Mouse (Mus musculus): ENCODE results near the gene Limd1. TPM values are rescaled to one million over a fixed set of nuclear protein-coding genes. Genes with fewer than 3 reads are reported as not detected.

Gene Limd1
- polyA plus RNA-seq, 1 experiment from 2014 or later = 48.3 TPM

- Histone ChIP-seq H3K27ac (replicated peaks; ENCODE audit: low read depth, low read length) (no peak overlapping the region), H3K4me3 (ENCODE audit: low read depth, low read length) (no peak overlapping the region), H3K9ac (replicated peaks; ENCODE audit: low read length) (no peak overlapping the region), H3K4me1 (ENCODE audit: control insufficient read depth, insufficient read depth, low read length) (no peaks in the 10 kb centered on the region), H3K9me3 (replicated peaks; ENCODE audit: control insufficient read depth, low read length) (no peaks in the 10 kb centered on the region), H3K4me2 (ENCODE audit: low read depth, low read length) (no peak overlapping the region), H3K36me3 (replicated peaks; ENCODE audit: control insufficient read depth, insufficient read depth, low read depth, low read length) (no peaks in the 10 kb centered on the region; the same call in 1 of the 2 replicates), H3K27me3 (ENCODE audit: control insufficient read depth, insufficient read depth, low read length) (no peaks in the 10 kb centered on the region)
- 85% methylated on average over 5 of the region's 5 CpGs for WGBS
- DNase-seq (ENCODE audit: low spot score) (no peak), ATAC-seq (replicated peaks; ENCODE audit: insufficient number of reproducible peaks, low FRiP score, low TSS enrichment, low read depth) (no peak)
Observed at GRCm38 (mm10) chr9:123503171-123503834, 24.8 kb downstream of the Limd1 start.

GRCm38 (mm10) chr9:123504325-123504724, 25.8 kb downstream of the Limd1 start:
- WGBS = 5% methylated on average over 2 of the region's 2 CpGs
- Histone ChIP-seq H3K36me3 (replicated peaks; ENCODE audit: control insufficient read depth, insufficient read depth, low read depth, low read length) (no peaks in the 10 kb centered on the region; the same call in 1 of the 2 replicates), H3K4me2 (ENCODE audit: low read depth, low read length) (no peak overlapping the region), H3K4me1 (ENCODE audit: control insufficient read depth, insufficient read depth, low read length) (no peaks in the 10 kb centered on the region), H3K4me3 (ENCODE audit: low read depth, low read length) (no peak overlapping the region), H3K27ac (replicated peaks; ENCODE audit: low read depth, low read length) (no peak overlapping the region), H3K9me3 (replicated peaks; ENCODE audit: control insufficient read depth, low read length) (no peaks in the 10 kb centered on the region), H3K27me3 (ENCODE audit: control insufficient read depth, insufficient read depth, low read length) (no peaks in the 10 kb centered on the region), H3K9ac (replicated peaks; ENCODE audit: low read length) (no peak overlapping the region)
- DNase-seq (ENCODE audit: low spot score) = peak; percentile 78
- ATAC-seq (replicated peaks; ENCODE audit: insufficient number of reproducible peaks, low FRiP score, low TSS enrichment, low read depth) = no peak

- no peak overlapping the region for H3K27ac ChIP-seq (replicated peaks; ENCODE audit: low read depth, low read length)
- H3K9ac ChIP-seq (replicated peaks; ENCODE audit: low read length) = no peak overlapping the region
- H3K27me3 ChIP-seq (ENCODE audit: control insufficient read depth, insufficient read depth, low read length) = no peaks in the 10 kb centered on the region
- H3K36me3 ChIP-seq (replicated peaks; ENCODE audit: control insufficient read depth, insufficient read depth, low read depth, low read length) = no peaks in the 10 kb centered on the region; the same call in 1 of the 2 replicates
- WGBS = 74% methylated on average over 1 of the region's 1 CpGs
- no peak for ATAC-seq (replicated peaks; ENCODE audit: insufficient number of reproducible peaks, low FRiP score, low TSS enrichment, low read depth)
- no peak for DNase-seq (ENCODE audit: low spot score)
- H3K4me2 ChIP-seq (ENCODE audit: low read depth, low read length) = no peak overlapping the region
- no peaks in the 10 kb centered on the region for H3K9me3 ChIP-seq (replicated peaks; ENCODE audit: control insufficient read depth, low read length)
- H3K4me3 ChIP-seq (ENCODE audit: low read depth, low read length) = no peak overlapping the region
- no peaks in the 10 kb centered on the region for H3K4me1 ChIP-seq (ENCODE audit: control insufficient read depth, insufficient read depth, low read length)
Observed at GRCm38 (mm10) chr9:123505598-123505997, 27.1 kb downstream of the Limd1 start.

GRCm38 (mm10) chr9:123506270-123507146, 28.0 kb downstream of the Limd1 start:
- no peak overlapping the region for H3K4me2 ChIP-seq (ENCODE audit: low read depth, low read length)
- no peaks in the 10 kb centered on the region for H3K27me3 ChIP-seq (ENCODE audit: control insufficient read depth, insufficient read depth, low read length)
- H3K27ac ChIP-seq (replicated peaks; ENCODE audit: low read depth, low read length) = no peak overlapping the region
- H3K4me1 ChIP-seq (ENCODE audit: control insufficient read depth, insufficient read depth, low read length) = no peaks in the 10 kb centered on the region
- H3K9ac ChIP-seq (replicated peaks; ENCODE audit: low read length) = no peak overlapping the region
- no peaks in the 10 kb centered on the region for H3K36me3 ChIP-seq (replicated peaks; ENCODE audit: control insufficient read depth, insufficient read depth, low read depth, low read length)
- no peaks in the 10 kb centered on the region for H3K9me3 ChIP-seq (replicated peaks; ENCODE audit: control insufficient read depth, low read length)
- DNase-seq (ENCODE audit: low spot score) = no peak
- H3K4me3 ChIP-seq (ENCODE audit: low read depth, low read length) = no peak overlapping the region
- ATAC-seq (replicated peaks; ENCODE audit: insufficient number of reproducible peaks, low FRiP score, low TSS enrichment, low read depth) = no peak
- 84% methylated on average over 4 of the region's 4 CpGs for WGBS

- ATAC-seq (replicated peaks; ENCODE audit: insufficient number of reproducible peaks, low FRiP score, low TSS enrichment, low read depth) = no peak
- Histone ChIP-seq H3K27me3 (ENCODE audit: control insufficient read depth, insufficient read depth, low read length) (no peaks in the 10 kb centered on the region), H3K27ac (replicated peaks; ENCODE audit: low read depth, low read length) (no peak overlapping the region), H3K9me3 (replicated peaks; ENCODE audit: control insufficient read depth, low read length) (no peaks in the 10 kb centered on the region), H3K4me2 (ENCODE audit: low read depth, low read length) (no peak overlapping the region), H3K9ac (replicated peaks; ENCODE audit: low read length) (no peak overlapping the region), H3K36me3 (replicated peaks; ENCODE audit: control insufficient read depth, insufficient read depth, low read depth, low read length) (no peaks in the 10 kb centered on the region), H3K4me3 (ENCODE audit: low read depth, low read length) (no peak overlapping the region), H3K4me1 (ENCODE audit: control insufficient read depth, insufficient read depth, low read length) (no peaks in the 10 kb centered on the region)
- 88% methylated on average over 2 of the region's 2 CpGs for WGBS
- no peak for DNase-seq (ENCODE audit: low spot score)
Observed at GRCm38 (mm10) chr9:123507380-123507779, 28.9 kb downstream of the Limd1 start.

- H3K27me3 ChIP-seq (ENCODE audit: control insufficient read depth, insufficient read depth, low read length) = no peaks in the 10 kb centered on the region
- no peak overlapping the region for H3K27ac ChIP-seq (replicated peaks; ENCODE audit: low read depth, low read length)
- no peaks in the 10 kb centered on the region for H3K36me3 ChIP-seq (replicated peaks; ENCODE audit: control insufficient read depth, insufficient read depth, low read depth, low read length)
- H3K9ac ChIP-seq (replicated peaks; ENCODE audit: low read length) = no peak overlapping the region
- H3K4me2 ChIP-seq (ENCODE audit: low read depth, low read length) = no peak overlapping the region
- ATAC-seq (replicated peaks; ENCODE audit: insufficient number of reproducible peaks, low FRiP score, low TSS enrichment, low read depth) (no peak), DNase-seq (ENCODE audit: low spot score) (no peak)
- no peaks in the 10 kb centered on the region for H3K9me3 ChIP-seq (replicated peaks; ENCODE audit: control insufficient read depth, low read length)
- no peak overlapping the region for H3K4me3 ChIP-seq (ENCODE audit: low read depth, low read length)
- H3K4me1 ChIP-seq (ENCODE audit: control insufficient read depth, insufficient read depth, low read length) = no peaks in the 10 kb centered on the region
- 93% methylated on average over 2 of the region's 2 CpGs for WGBS
Observed at GRCm38 (mm10) chr9:123508986-123509385, 30.5 kb downstream of the Limd1 start.

GRCm38 (mm10) chr9:123509638-123510604, 31.4 kb downstream of the Limd1 start:
- no peak overlapping the region for H3K9ac ChIP-seq (replicated peaks; ENCODE audit: low read length)
- no peak for DNase-seq (ENCODE audit: low spot score)
- 86% methylated on average over 8 of the region's 8 CpGs for WGBS
- no peak overlapping the region for H3K27ac ChIP-seq (replicated peaks; ENCODE audit: low read depth, low read length)
- no peaks in the 10 kb centered on the region for H3K27me3 ChIP-seq (ENCODE audit: control insufficient read depth, insufficient read depth, low read length)
- no peak for ATAC-seq (replicated peaks; ENCODE audit: insufficient number of reproducible peaks, low FRiP score, low TSS enrichment, low read depth)
- H3K36me3 ChIP-seq (replicated peaks; ENCODE audit: control insufficient read depth, insufficient read depth, low read depth, low read length) = no peaks in the 10 kb centered on the region
- H3K4me1 ChIP-seq (ENCODE audit: control insufficient read depth, insufficient read depth, low read length) = no peaks in the 10 kb centered on the region
- no peak overlapping the region for H3K4me2 ChIP-seq (ENCODE audit: low read depth, low read length)
- H3K9me3 ChIP-seq (replicated peaks; ENCODE audit: control insufficient read depth, low read length) = no peaks in the 10 kb centered on the region
- no peak overlapping the region for H3K4me3 ChIP-seq (ENCODE audit: low read depth, low read length)

Measured in embryonic facial prominence, embryonic 11.5 days (tissue).